Mouse (Mus musculus) neural tube, embryonic 15.5 days (tissue): ENCODE results near the gene Sft2d1. TPM values are rescaled to one million over a fixed set of nuclear protein-coding genes. Genes with fewer than 3 reads are reported as not detected.
A peak's percentile ranks its signal among the peaks of the same experiment; 100 is the strongest.
"Not testable (repeated sequence)": the region's sequence is repeated elsewhere in the genome, so short reads cannot be mapped to it uniquely, and the experiment has no call there.

ENCODE experiments used
- ATAC-seq: fragments of 200-750 bp; cut with Nextera tagmentation; 2 replicates; pipeline ENCODE4 v1.8.0; 2017; ENCODE audit warnings: mild to moderate bottlenecking, moderate TSS enrichment, moderate library complexity; ENCODE audit not compliant: low FRiP score
- H3K27ac ChIP-seq: fragments of 300-500 bp; sonication (generic); replicated peaks from 2 replicates; pipeline ENCODE4 v1.5.1; 2015; ENCODE audit warnings: mild to moderate bottlenecking, inconsistent platforms
- H3K27me3 ChIP-seq: fragments of 300-500 bp; sonication (generic); replicated peaks from 2 replicates; pipeline ENCODE4 v1.6.1; 2015; ENCODE audit warnings: inconsistent platforms
- H3K36me3 ChIP-seq: fragments of 300-500 bp; sonication (generic); 2 replicates; pipeline ENCODE4 v1.6.1; 2015; ENCODE audit warnings: inconsistent platforms
- H3K4me1 ChIP-seq: fragments of 300-500 bp; sonication (generic); 2 replicates; pipeline ENCODE4 v1.6.1; 2015; ENCODE audit warnings: inconsistent platforms
- H3K4me2 ChIP-seq: fragments of 300-500 bp; sonication (generic); 2 replicates; pipeline ENCODE4 v1.6.1; 2015; ENCODE audit warnings: inconsistent platforms, mild to moderate bottlenecking, moderate library complexity
- H3K4me3 ChIP-seq: fragments of 300-500 bp; sonication (generic); replicated peaks from 2 replicates; pipeline ENCODE4 v1.5.1; 2015; ENCODE audit warnings: mild to moderate bottlenecking, inconsistent platforms
- H3K9ac ChIP-seq: fragments of 300-500 bp; sonication (generic); replicated peaks from 2 replicates; pipeline ENCODE4 v1.6.1; 2015; ENCODE audit warnings: mild to moderate bottlenecking, inconsistent platforms
- H3K9me3 ChIP-seq: fragments of 300-500 bp; sonication (generic); replicated peaks from 2 replicates; pipeline ENCODE4 v1.6.1; 2016; ENCODE audit warnings: inconsistent platforms
- WGBS: fragments of 180-500 bp; shearing (Covaris S2); methylation state at CpG from one replicate; pipeline ENCODE4 v1.1.7; 2015; ENCODE audit warnings: mixed read lengths; 5-methylcytosine and 5-hydroxymethylcytosine counted together
- polyA plus RNA-seq: library from polyadenylated mRNA; unstranded; fragments of >200 nt; fragmentation: Nextera tagmentation; extraction: Ambion mirVana; gene quantifications from 2 replicates; pipeline ENCODE4 v1.2.1, GENCODE M21; 2015

Gene Sft2d1
- 161 and 176 TPM in 2 replicates for polyA plus RNA-seq

DNA sequence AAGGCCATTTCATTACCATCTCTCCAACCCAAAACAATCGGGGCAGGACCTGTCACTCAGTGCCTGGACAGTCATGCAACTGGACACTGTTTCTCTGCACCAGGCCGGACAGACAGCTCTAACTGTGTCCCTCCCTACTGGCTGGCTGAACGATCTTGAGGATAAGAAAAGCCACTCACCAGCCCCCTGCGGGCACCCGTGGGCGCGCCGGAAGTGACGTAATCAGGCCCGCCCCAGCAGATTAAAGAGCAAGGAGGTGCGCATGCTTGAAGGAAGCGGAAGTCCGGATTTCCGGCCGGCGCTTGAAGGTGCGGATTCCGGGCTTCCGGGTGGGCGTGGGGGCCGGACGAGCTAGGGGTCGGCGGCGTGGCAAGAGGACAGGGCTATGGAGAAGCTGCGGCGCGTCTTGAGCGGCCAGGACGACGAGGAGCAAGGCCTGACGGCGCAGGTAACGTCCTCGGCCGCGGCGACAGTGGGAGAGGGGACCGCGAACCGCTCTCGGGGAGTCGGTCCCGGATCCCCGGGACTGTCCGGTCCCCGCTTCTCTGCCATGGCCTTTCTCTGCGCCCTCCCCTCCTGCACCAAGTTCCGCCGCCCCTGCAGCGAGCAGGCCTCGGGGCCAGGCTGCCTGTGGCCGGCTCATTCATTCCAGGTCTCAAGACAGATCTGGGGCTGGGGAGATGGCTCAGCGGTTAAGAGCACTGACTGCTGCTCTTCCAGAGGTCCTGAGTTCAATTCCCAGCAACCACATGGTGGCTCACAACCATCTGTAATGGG lies at the start of gene Sft2d1:
Gene Sft2d1, plus strand, starts transcription at position 265 of the 777 bp plus-strand sequence.
- Histone ChIP-seq H3K4me1 (peaks cover 30% of the 10 kb centered on the region), H3K4me3 (peak within 1 kb of the TSS; percentile 70), H3K4me2 (peak within 1 kb of the TSS; percentile 68), H3K36me3 (no peaks in the 10 kb centered on the region), H3K27ac (peak within 1 kb of the TSS; percentile 91), H3K27me3 (0 out of 2 replicates have a peak, but pooled peaks cover 3% of the 10 kb centered on the region), H3K9me3 (no peaks in the 10 kb centered on the region), H3K9ac (peak within 1 kb of the TSS; percentile 67)
- under 1% methylated on average over 51 of the region's 54 CpGs for WGBS
- ATAC-seq, result peak; percentile 94

DNA sequence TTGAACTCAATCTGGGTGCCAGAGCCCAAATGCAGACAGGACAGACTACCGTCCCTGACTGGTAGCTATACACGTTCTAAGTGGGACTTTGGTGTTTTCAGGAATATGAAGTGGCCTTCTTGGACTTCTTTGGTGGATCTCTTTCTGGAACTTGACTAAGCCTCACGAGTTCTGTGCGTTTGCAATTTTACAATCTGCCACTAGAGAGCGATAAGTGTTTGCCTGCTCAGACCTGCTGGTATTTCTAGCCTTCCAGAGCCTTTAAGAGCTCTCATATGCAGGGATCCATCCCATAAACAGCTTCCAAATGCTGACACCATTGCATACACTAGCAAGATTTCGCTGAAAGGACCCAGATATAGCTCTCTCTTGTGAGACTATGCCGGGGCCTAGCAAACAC lies 46.3 kb upstream of the Sft2d1 start:
- not testable (repeated sequence) for H3K36me3 ChIP-seq, H3K27me3 ChIP-seq, H3K9ac ChIP-seq, H3K4me3 ChIP-seq, H3K9me3 ChIP-seq, ATAC-seq, H3K4me2 ChIP-seq, H3K27ac ChIP-seq, H3K4me1 ChIP-seq
- 15% methylated on average over 7 of the region's 7 CpGs for WGBS

DNA sequence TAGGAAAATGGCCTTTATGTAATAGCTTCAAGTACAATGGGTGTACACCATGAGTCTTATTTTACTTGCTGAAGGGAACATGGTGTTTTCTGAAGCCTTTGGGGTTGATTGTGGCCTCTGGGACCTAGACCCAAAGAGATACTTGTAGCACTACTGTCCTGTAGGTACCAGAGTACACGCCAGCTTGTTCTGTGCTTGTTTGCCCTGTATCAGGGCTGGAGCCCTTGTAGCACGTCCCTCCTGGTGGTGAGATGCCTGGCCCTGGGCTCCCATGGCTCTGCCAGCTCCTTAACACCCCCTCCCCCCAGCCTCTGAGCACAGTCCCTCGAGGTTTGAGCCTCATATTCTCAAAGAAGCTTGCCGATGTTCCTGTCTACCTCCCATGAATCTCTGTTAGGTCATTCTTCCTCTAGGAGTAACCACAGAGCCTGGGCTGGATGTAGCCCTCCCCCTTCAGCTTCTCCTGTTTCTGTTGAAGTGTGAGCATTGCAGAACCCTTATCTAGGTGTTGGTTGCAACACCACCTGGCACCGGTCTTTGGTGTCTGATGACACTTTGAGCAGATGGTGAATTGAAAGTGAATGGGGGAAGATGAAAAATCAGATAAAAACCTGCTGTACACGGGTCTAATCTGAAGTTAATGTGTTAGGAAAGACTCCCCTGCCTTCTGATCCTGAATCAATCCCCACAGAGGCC lies 38.7 kb upstream of the Sft2d1 start:
- 57% methylated on average over 6 of the region's 6 CpGs for WGBS
- ATAC-seq, result no peak
- Histone ChIP-seq H3K27ac (no peak overlapping the region), H3K4me2 (no peak overlapping the region), H3K4me3 (no peak overlapping the region), H3K9ac (no peak overlapping the region), H3K36me3 (no peaks in the 10 kb centered on the region), H3K4me1 (no peaks in the 10 kb centered on the region), H3K9me3 (no peaks in the 10 kb centered on the region), H3K27me3 (no peaks in the 10 kb centered on the region)

DNA sequence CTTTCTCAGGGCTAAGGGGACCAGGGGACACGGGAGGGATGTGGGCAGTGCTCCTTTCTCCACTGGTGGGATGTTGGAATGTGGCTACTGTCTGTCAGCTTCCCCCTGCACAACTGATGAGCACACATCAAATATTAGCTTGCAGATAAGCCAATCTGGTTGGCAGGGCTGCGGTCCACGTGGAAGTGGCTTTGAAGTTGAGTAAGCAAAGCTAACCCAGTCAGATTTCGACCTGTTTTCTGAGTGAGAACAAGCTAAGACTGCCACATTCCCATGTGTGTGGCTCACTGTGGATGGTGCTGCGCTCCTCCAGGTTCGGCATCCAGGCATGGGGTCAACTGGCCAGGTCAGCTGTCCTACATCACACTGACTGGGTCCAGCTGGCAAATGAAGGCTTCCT lies 38.0 kb upstream of the Sft2d1 start:
- no peaks in the 10 kb centered on the region for H3K27me3 ChIP-seq
- H3K9me3 ChIP-seq, result no peaks in the 10 kb centered on the region
- no peaks in the 10 kb centered on the region for H3K36me3 ChIP-seq
- H3K4me3 ChIP-seq, result no peak overlapping the region
- ATAC-seq, result no peak
- H3K27ac ChIP-seq, result no peak overlapping the region
- H3K4me1 ChIP-seq, result no peaks in the 10 kb centered on the region
- whole genome bisulfite sequencing, result 83% methylated on average over 6 of the region's 6 CpGs
- H3K4me2 ChIP-seq, result no peak overlapping the region
- no peak overlapping the region for H3K9ac ChIP-seq

DNA sequence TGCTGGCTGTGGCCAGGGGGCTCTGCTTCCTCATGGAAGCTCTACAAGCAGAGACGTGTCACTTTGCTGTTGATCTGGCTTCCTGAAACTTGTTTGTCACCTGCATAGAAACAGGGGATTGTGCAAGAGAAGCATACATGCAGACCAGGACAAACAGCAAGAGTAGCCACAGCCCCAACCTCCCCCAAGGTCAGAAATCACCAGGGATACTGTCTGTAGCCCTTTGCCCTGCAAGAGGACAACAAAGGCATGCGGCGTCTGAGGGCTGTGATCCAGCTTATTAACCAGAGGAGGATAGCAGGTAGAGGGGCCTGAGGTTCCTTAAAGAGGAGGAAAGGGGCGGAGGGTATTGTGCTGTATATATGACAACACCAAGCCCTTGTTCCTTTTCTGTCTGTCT lies 34.8 kb upstream of the Sft2d1 start:
- WGBS, result 81% methylated on average over 4 of the region's 4 CpGs
- no peaks in the 10 kb centered on the region for H3K9me3 ChIP-seq
- no peak overlapping the region for H3K9ac ChIP-seq
- H3K4me2 ChIP-seq, result no peak overlapping the region
- no peaks in the 10 kb centered on the region for H3K27me3 ChIP-seq
- no peak for ATAC-seq
- H3K36me3 ChIP-seq, result no peaks in the 10 kb centered on the region
- no peaks in the 10 kb centered on the region for H3K4me1 ChIP-seq
- no peak overlapping the region for H3K4me3 ChIP-seq
- no peak overlapping the region for H3K27ac ChIP-seq

DNA sequence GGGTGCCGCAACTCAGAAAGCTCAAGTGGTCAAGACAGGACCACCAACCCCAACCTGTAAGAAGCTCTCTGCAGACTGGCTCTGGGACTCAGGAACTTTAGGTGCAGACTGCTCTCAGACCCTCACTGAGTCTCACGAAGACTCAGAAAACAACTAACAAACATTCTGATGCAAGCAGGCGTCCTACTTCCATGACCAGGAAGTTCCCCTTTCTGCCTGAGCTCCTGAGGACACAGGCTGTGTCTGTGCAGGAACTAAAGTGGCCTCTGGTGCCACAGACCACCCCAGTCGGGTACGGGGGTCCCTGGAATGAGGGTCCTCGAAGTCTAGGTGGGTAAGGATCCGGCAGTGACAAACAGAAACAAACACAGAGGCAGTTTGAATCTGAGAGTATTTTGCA lies 34.2 kb upstream of the Sft2d1 start:
- H3K4me1 ChIP-seq, result no peaks in the 10 kb centered on the region
- no peaks in the 10 kb centered on the region for H3K36me3 ChIP-seq
- H3K27ac ChIP-seq, result no peak overlapping the region
- no peaks in the 10 kb centered on the region for H3K27me3 ChIP-seq
- ATAC-seq, result no peak
- H3K4me2 ChIP-seq, result no peak overlapping the region
- WGBS, result 79% methylated on average over 7 of the region's 7 CpGs
- H3K9ac ChIP-seq, result no peak overlapping the region
- H3K9me3 ChIP-seq, result no peaks in the 10 kb centered on the region
- no peak overlapping the region for H3K4me3 ChIP-seq

DNA sequence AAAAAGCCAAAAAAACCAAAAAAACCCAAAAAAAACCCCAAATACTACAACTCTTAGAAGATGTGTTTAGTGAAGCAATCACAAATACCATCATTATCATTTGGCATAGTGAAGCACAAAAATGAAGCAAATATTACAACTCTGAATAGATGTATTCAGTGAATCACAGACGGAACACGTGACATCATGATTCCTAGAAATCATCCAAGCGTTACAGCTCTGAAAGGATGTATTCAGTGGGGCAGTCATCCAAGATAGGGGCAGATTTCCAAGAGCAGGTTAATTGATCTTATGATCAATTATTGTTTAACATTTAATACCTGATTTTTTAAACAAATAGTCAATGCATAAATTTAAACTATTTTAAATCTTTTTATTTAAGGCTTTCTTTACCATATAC lies 33.6 kb upstream of the Sft2d1 start:
- Histone ChIP-seq H3K4me1 (no peaks in the 10 kb centered on the region), H3K27ac (no peak overlapping the region), H3K4me2 (no peak overlapping the region), H3K27me3 (no peaks in the 10 kb centered on the region), H3K4me3 (no peak overlapping the region), H3K9ac (no peak overlapping the region), H3K9me3 (no peaks in the 10 kb centered on the region), H3K36me3 (no peaks in the 10 kb centered on the region)
- no peak for ATAC-seq
- WGBS, result 86% methylated on average over 3 of the region's 3 CpGs

DNA sequence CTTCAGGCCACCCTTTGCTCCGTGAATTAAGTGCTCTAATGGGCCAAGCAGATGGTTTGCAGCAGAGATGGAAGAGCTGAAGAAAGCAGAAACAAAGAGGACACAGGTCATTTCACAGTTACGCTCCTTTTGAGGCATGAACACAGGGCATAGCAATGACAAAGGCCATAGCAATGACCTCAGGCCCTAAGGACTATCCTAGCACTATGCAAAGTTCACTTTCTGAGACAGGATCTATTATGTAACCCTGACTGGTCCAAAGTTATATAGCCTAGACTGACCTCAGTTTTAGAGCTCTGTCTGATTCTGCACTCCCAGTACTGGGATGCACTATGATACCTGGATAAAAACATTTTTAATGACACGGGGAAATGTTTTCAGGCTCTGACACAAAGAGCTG lies 32.5 kb upstream of the Sft2d1 start:
- WGBS, result 59% methylated on average over 3 of the region's 3 CpGs
- Histone ChIP-seq H3K27ac (no peak overlapping the region), H3K9me3 (no peaks in the 10 kb centered on the region), H3K9ac (no peak overlapping the region), H3K36me3 (no peaks in the 10 kb centered on the region), H3K4me3 (no peak overlapping the region), H3K4me1 (peaks cover 8% of the 10 kb centered on the region), H3K27me3 (no peaks in the 10 kb centered on the region), H3K4me2 (no peak overlapping the region)
- no peak for ATAC-seq

DNA sequence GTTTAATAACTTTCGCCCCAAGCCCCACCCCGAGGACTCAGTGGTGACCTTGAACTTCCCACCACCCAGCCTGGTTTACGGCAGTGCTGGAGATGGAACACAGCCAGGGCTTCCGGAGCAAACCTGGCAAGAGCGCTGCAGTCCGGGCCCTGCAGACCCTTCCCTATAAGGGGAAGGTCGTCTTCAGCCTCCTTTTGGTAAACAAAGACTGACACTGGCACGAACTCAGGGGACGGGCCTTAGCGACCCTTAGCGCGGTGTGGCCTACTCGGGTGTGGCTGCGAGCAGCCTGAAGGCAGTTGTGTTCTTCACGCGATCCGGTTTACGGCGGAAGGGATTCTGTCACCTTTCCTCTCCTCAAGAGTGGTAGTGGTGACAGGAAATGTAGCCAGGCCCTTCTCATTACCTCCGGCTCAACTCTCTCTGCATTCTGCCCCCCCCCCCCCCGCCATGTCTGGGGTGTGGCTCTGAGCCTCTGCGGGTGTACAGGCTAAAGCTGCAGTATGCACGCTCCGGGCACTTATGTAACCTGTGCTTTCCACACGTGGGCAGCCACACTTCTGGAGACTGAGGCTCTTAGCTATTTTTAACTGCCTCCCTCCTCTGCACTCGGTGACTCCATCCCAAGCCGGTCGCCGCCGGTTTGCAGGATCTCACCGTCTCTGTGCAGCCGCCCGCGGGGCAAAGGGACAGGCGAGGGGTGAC lies 27.9 kb upstream of the Sft2d1 start, which contains the start of gene Mpc1:
Gene Mpc1, plus strand, starts transcription at position 84 of the 705 bp plus-strand sequence.
- H3K9me3 ChIP-seq, result no peaks in the 10 kb centered on the region
- no peaks in the 10 kb centered on the region for H3K36me3 ChIP-seq
- peak within 1 kb of the TSS; percentile 87 for H3K9ac ChIP-seq
- ATAC-seq, result peak; percentile 74
- H3K4me1 ChIP-seq, result peaks cover 29% of the 10 kb centered on the region
- peak within 1 kb of the TSS; percentile 94 for H3K4me3 ChIP-seq
- 2% methylated on average over 34 of the region's 35 CpGs for WGBS
- H3K4me2 ChIP-seq, result peak within 1 kb of the TSS; percentile 93
- H3K27me3 ChIP-seq, result no peaks in the 10 kb centered on the region
- peak within 1 kb of the TSS; percentile 95 for H3K27ac ChIP-seq

DNA sequence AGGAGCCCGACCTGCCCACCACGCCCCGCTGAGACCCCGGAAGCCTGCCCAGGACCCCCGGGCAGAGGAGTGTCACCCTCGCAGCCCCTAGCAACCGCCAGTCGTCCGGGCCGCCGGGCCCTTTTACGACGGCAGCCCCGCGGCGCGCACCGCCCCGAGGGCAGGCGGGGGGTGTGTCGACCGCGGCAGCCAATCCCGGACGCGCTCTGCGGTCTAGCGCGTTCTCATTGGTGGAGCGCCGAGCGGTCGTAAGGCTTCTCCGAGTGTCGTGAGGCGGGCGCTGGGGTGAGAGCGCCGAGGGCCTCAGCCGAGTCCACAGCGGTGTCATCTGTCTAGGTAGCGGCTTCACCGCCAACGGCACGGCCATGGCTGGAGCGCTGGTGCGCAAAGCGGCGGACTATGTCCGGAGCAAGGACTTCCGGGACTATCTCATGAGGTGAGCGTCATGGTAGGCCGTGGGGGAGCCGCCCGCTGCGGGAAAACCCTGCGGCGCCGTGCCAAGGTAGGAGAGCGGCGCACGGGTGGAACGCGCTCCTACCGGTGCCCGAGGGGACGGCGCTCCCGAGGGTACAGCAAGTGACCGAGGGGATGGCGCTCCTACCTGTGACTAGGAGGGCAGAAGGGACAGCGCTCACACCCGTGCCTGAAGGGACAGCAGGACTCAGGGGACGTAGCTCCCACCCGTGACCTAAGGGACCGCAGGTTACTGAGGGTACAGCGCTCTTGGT lies 27.2 kb upstream of the Sft2d1 start:
- H3K36me3 ChIP-seq, result no peaks in the 10 kb centered on the region
- ATAC-seq, result peak; percentile 98
- WGBS, result under 1% methylated on average over 77 of the region's 77 CpGs

DNA sequence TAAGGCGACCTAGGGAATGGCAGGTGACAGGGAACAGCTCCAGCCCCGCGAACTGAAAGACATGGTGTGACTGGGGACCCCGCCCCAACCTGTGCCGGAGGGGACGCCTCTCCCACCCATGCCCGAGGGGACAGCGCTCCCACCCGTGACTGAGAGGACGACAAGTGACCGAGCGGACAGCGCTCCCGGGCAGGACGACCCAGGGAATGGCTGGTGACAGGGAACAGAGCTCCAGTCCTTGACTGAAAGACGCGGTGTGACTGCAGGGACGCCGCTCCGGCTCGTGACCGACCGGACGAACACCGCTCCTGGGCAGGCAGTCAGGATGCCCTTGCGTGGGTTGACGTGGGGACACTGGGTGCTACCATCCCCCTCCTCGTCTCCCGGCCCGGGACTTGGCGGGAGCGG lies 26.6 kb upstream of the Sft2d1 start:
- under 1% methylated on average over 32 of the region's 32 CpGs for WGBS
- ATAC-seq, result peak; percentile 52
- peaks cover 29% of the 10 kb centered on the region for H3K4me1 ChIP-seq
- no peaks in the 10 kb centered on the region for H3K27me3 ChIP-seq
- peak overlapping the region; percentile 87 for H3K9ac ChIP-seq
- H3K27ac ChIP-seq, result peak overlapping the region; percentile 95
- H3K9me3 ChIP-seq, result no peaks in the 10 kb centered on the region
- peak overlapping the region; percentile 93 for H3K4me2 ChIP-seq
- peaks cover under 1% of the 10 kb centered on the region; the same call in 1 of the 2 replicates for H3K36me3 ChIP-seq
- H3K4me3 ChIP-seq, result peak overlapping the region; percentile 94

More for the DNA sequence above, 27.2 kb upstream of the Sft2d1 start:
- Histone ChIP-seq H3K9ac (peak overlapping the region; percentile 87), H3K4me2 (peak overlapping the region; percentile 93), H3K9me3 (no peaks in the 10 kb centered on the region), H3K27me3 (no peaks in the 10 kb centered on the region), H3K27ac (peak overlapping the region; percentile 95), H3K4me1 (peaks cover 29% of the 10 kb centered on the region), H3K4me3 (peak overlapping the region; percentile 94)
